Mouse (Mus musculus): ENCODE measurements around the gene Dact1. TPM values are rescaled to one million over a fixed set of nuclear protein-coding genes. Genes with fewer than 3 reads are reported as not detected.

Gene Dact1
- total and polyA plus RNA-seq, 2 experiments from 2014 or later, result 16.4 to 63.8 TPM

DNA sequence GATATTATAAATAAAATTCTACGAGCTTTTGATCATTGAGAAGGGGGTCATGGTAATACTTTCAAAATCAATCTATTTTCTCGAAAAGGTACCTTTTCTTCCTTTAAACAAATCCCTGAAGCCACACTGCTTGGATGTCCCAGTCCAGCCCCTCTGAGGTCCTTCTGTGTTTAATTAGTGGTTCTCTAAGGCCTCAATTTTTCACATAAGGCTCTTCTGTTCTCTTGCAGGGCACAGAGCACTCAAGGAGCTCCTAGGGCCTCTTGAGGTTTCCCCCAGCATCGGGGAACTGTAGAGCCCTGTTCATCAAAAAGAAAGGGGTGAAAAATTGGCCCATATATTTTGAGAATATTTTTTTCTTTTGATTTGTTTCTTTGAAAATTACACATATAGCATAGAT is 23.0 kb downstream of the Dact1 start:
- Histone ChIP-seq H3K4me3 (ENCODE audit: low read depth, low read length) (no peak overlapping the region), H3K27me3 (ENCODE audit: insufficient read depth, low read length) (no peaks in the 10 kb centered on the region), H3K4me1 (ENCODE audit: insufficient read depth, low read length) (no peaks in the 10 kb centered on the region), H3K27ac (ENCODE audit: low read depth, low read length) (no peak overlapping the region), H3K9me3 (ENCODE audit: low read length) (no peaks in the 10 kb centered on the region), H3K4me2 (ENCODE audit: low read depth, low read length, poor library complexity, severe bottlenecking) (no peak overlapping the region), H3K9ac (replicated peaks; ENCODE audit: low read length, poor library complexity, severe bottlenecking) (no peak overlapping the region), H3K36me3 (ENCODE audit: insufficient read depth, low read length) (no peaks in the 10 kb centered on the region)
- WGBS, result 83% methylated on average over 3 of the region's 3 CpGs
- no peak for DNase-seq (ENCODE audit: low spot score)
- TF ChIP-seq CTCF (IDR thresholded peaks at IDR 0.05), result no peak
- ATAC-seq (ENCODE audit: low FRiP score), result no peak

GRCm38 (mm10) chr12:71333561-71333960 is 23.9 kb downstream of the Dact1 start:
- 64% methylated on average over 5 of the region's 5 CpGs for WGBS
- no peak overlapping the region for H3K4me3 ChIP-seq (ENCODE audit: low read depth, low read length)

DNA sequence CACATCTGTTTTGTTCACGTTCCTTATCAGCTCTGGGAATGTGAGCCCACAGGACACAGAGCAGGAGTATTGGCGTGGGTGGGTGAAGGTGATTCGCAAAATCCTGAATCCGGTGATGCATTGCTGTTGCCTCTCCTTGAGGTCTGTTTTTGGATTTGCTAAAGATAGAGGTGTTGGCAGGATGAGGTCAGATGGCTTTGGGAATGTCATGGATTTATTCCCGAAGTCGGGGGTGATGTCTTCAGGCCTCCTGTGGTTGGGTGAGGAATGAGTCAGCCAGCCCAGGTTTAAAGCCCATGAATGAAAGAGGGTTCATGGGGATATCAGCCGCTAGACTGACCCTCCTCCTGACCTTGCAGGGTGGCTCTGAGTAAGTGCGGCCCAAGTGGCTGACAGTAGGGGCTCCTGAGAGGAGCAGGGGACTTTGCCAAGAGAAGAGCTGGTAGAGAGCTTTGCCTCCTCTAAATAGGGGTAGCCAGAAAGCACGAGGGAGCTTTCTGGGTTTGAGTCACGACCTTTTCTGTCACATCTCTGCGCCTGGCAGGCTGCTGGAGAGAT is 27.4 kb downstream of the Dact1 start:
- TF ChIP-seq CTCF (IDR thresholded peaks at IDR 0.05), result no peak
- DNase-seq (ENCODE audit: low spot score) (no peak), ATAC-seq (ENCODE audit: low FRiP score) (no peak)
- Histone ChIP-seq H3K36me3 (ENCODE audit: insufficient read depth, low read length) (no peaks in the 10 kb centered on the region), H3K27me3 (ENCODE audit: insufficient read depth, low read length) (no peaks in the 10 kb centered on the region), H3K4me2 (ENCODE audit: low read depth, low read length, poor library complexity, severe bottlenecking) (no peak overlapping the region), H3K9ac (replicated peaks; ENCODE audit: low read length, poor library complexity, severe bottlenecking) (no peak overlapping the region), H3K9me3 (ENCODE audit: low read length) (no peaks in the 10 kb centered on the region), H3K4me1 (ENCODE audit: insufficient read depth, low read length) (0 out of 2 replicates have a peak, but pooled peaks cover 2% of the 10 kb centered on the region), H3K4me3 (ENCODE audit: low read depth, low read length) (no peak overlapping the region), H3K27ac (ENCODE audit: low read depth, low read length) (no peak overlapping the region)
- 73% methylated on average over 11 of the region's 11 CpGs for WGBS

More at GRCm38 (mm10) chr12:71333561-71333960, 23.9 kb downstream of the Dact1 start:
- no peak for DNase-seq (ENCODE audit: low spot score)
- no peak for ATAC-seq (ENCODE audit: low FRiP score)
- Histone ChIP-seq H3K9me3 (ENCODE audit: low read length) (no peaks in the 10 kb centered on the region), H3K4me2 (ENCODE audit: low read depth, low read length, poor library complexity, severe bottlenecking) (no peak overlapping the region), H3K36me3 (ENCODE audit: insufficient read depth, low read length) (no peaks in the 10 kb centered on the region), H3K9ac (replicated peaks; ENCODE audit: low read length, poor library complexity, severe bottlenecking) (no peak overlapping the region), H3K27me3 (ENCODE audit: insufficient read depth, low read length) (no peaks in the 10 kb centered on the region), H3K4me1 (ENCODE audit: insufficient read depth, low read length) (0 out of 2 replicates have a peak, but pooled peaks cover 2% of the 10 kb centered on the region), H3K27ac (ENCODE audit: low read depth, low read length) (no peak overlapping the region)
- TF ChIP-seq CTCF (IDR thresholded peaks at IDR 0.05), result no peak

DNA sequence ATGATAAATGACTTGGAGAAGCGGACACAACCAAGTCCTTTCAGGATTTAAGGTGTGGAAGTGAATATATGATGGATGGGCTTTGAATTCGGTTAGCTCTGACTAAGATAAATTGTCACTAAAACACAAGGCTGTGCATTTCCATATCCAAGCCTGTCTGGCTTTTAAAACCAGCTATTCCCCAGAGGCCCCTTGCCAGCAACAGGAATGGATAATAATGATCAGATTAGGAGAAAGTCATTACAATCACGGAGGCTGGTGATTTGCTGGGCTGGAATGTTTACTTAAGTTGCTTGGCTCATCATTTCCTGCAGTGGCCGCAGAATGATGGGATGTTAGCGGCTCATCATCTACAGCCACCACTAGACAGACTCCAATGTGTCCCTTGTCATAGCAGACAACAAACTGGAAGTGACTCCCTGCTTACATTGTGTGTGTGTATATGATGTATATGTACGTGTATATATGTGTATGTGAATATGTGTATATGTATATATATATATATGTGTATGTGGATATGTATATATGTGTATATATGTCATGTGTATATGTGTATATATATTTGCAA is 28.3 kb downstream of the Dact1 start:
- Histone ChIP-seq H3K27me3 (ENCODE audit: insufficient read depth, low read length) (no peaks in the 10 kb centered on the region), H3K9ac (replicated peaks; ENCODE audit: low read length, poor library complexity, severe bottlenecking) (no peak overlapping the region), H3K4me3 (ENCODE audit: low read depth, low read length) (no peak overlapping the region), H3K36me3 (ENCODE audit: insufficient read depth, low read length) (no peaks in the 10 kb centered on the region), H3K4me2 (ENCODE audit: low read depth, low read length, poor library complexity, severe bottlenecking) (no peak overlapping the region), H3K9me3 (ENCODE audit: low read length) (no peaks in the 10 kb centered on the region), H3K4me1 (ENCODE audit: insufficient read depth, low read length) (0 out of 2 replicates have a peak, but pooled peaks cover 2% of the 10 kb centered on the region), H3K27ac (ENCODE audit: low read depth, low read length) (no peak overlapping the region)
- ATAC-seq (ENCODE audit: low FRiP score), result no peak
- 54% methylated on average over 6 of the region's 6 CpGs for WGBS
- no peak for TF ChIP-seq CTCF (IDR thresholded peaks at IDR 0.05)
- peak; percentile 47 for DNase-seq (ENCODE audit: low spot score)

GRCm38 (mm10) chr12:71339142-71339848 is 29.6 kb downstream of the Dact1 start:
- no peak overlapping the region for H3K4me3 ChIP-seq (ENCODE audit: low read depth, low read length)
- H3K9me3 ChIP-seq (ENCODE audit: low read length), result no peaks in the 10 kb centered on the region
- H3K9ac ChIP-seq (replicated peaks; ENCODE audit: low read length, poor library complexity, severe bottlenecking), result no peak overlapping the region
- no peak overlapping the region for H3K4me2 ChIP-seq (ENCODE audit: low read depth, low read length, poor library complexity, severe bottlenecking)
- TF ChIP-seq CTCF (IDR thresholded peaks at IDR 0.05), result no peak
- 0 out of 2 replicates have a peak, but pooled peaks cover 2% of the 10 kb centered on the region for H3K4me1 ChIP-seq (ENCODE audit: insufficient read depth, low read length)
- no peak overlapping the region for H3K27ac ChIP-seq (ENCODE audit: low read depth, low read length)
- no peaks in the 10 kb centered on the region for H3K36me3 ChIP-seq (ENCODE audit: insufficient read depth, low read length)
- no peaks in the 10 kb centered on the region for H3K27me3 ChIP-seq (ENCODE audit: insufficient read depth, low read length)
- DNase-seq (ENCODE audit: low spot score) (no peak), ATAC-seq (ENCODE audit: low FRiP score) (no peak)
- 70% methylated on average over 16 of the region's 16 CpGs for WGBS

GRCm38 (mm10) chr12:71342397-71342796 is 32.7 kb downstream of the Dact1 start:
- H3K27ac ChIP-seq (ENCODE audit: low read depth, low read length), result no peak overlapping the region
- no peak overlapping the region for H3K4me2 ChIP-seq (ENCODE audit: low read depth, low read length, poor library complexity, severe bottlenecking)
- DNase-seq (ENCODE audit: low spot score) (no peak), ATAC-seq (ENCODE audit: low FRiP score) (no peak)
- no peak for TF ChIP-seq CTCF (IDR thresholded peaks at IDR 0.05)
- H3K4me3 ChIP-seq (ENCODE audit: low read depth, low read length), result no peak overlapping the region
- H3K4me1 ChIP-seq (ENCODE audit: insufficient read depth, low read length), result 0 out of 2 replicates have a peak, but pooled peaks cover 2% of the 10 kb centered on the region
- H3K27me3 ChIP-seq (ENCODE audit: insufficient read depth, low read length), result no peaks in the 10 kb centered on the region
- no peaks in the 10 kb centered on the region for H3K9me3 ChIP-seq (ENCODE audit: low read length)
- no peaks in the 10 kb centered on the region for H3K36me3 ChIP-seq (ENCODE audit: insufficient read depth, low read length)
- H3K9ac ChIP-seq (replicated peaks; ENCODE audit: low read length, poor library complexity, severe bottlenecking), result no peak overlapping the region
- 50% methylated on average over 13 of the region's 13 CpGs for WGBS
